Mouse (Mus musculus) neural tube, embryonic 15.5 days (tissue): ENCODE data around the gene Catsper4. TPM values are rescaled to one million over a fixed set of nuclear protein-coding genes. Genes with fewer than 3 reads are reported as not detected.

Source experiments
- ATAC-seq: fragments of 200-750 bp; cut with Nextera tagmentation; 2 replicates; pipeline ENCODE4 v1.8.0; 2017; ENCODE audit warnings: mild to moderate bottlenecking, moderate TSS enrichment, moderate library complexity; ENCODE audit not compliant: low FRiP score
- H3K27ac ChIP-seq: fragments of 300-500 bp; sonication (generic); replicated peaks from 2 replicates; pipeline ENCODE4 v1.5.1; 2015; ENCODE audit warnings: mild to moderate bottlenecking, inconsistent platforms
- H3K27me3 ChIP-seq: fragments of 300-500 bp; sonication (generic); replicated peaks from 2 replicates; pipeline ENCODE4 v1.6.1; 2015; ENCODE audit warnings: inconsistent platforms
- H3K36me3 ChIP-seq: fragments of 300-500 bp; sonication (generic); 2 replicates; pipeline ENCODE4 v1.6.1; 2015; ENCODE audit warnings: inconsistent platforms
- H3K4me1 ChIP-seq: fragments of 300-500 bp; sonication (generic); 2 replicates; pipeline ENCODE4 v1.6.1; 2015; ENCODE audit warnings: inconsistent platforms
- H3K4me2 ChIP-seq: fragments of 300-500 bp; sonication (generic); 2 replicates; pipeline ENCODE4 v1.6.1; 2015; ENCODE audit warnings: inconsistent platforms, mild to moderate bottlenecking, moderate library complexity
- H3K4me3 ChIP-seq: fragments of 300-500 bp; sonication (generic); replicated peaks from 2 replicates; pipeline ENCODE4 v1.5.1; 2015; ENCODE audit warnings: mild to moderate bottlenecking, inconsistent platforms
- H3K9ac ChIP-seq: fragments of 300-500 bp; sonication (generic); replicated peaks from 2 replicates; pipeline ENCODE4 v1.6.1; 2015; ENCODE audit warnings: mild to moderate bottlenecking, inconsistent platforms
- H3K9me3 ChIP-seq: fragments of 300-500 bp; sonication (generic); replicated peaks from 2 replicates; pipeline ENCODE4 v1.6.1; 2016; ENCODE audit warnings: inconsistent platforms
- WGBS: fragments of 180-500 bp; shearing (Covaris S2); methylation state at CpG from one replicate; pipeline ENCODE4 v1.1.7; 2015; ENCODE audit warnings: mixed read lengths; 5-methylcytosine and 5-hydroxymethylcytosine counted together
- polyA plus RNA-seq: library from polyadenylated mRNA; unstranded; fragments of >200 nt; fragmentation: Nextera tagmentation; extraction: Ambion mirVana; gene quantifications from 2 replicates; pipeline ENCODE4 v1.2.1, GENCODE M21; 2015

Catsper4 gene
- polyA plus RNA-seq, 1 experiment from 2014 or later, result not detected

GRCm38 (mm10) chr4:134256407-134257197 is 29.4 kb upstream of the Catsper4 start:
- H3K27ac ChIP-seq, result 0 out of 2 replicates have a peak overlapping the region, but pooled peaks have one; percentile 9
- 7% methylated on average over 19 of the region's 19 CpGs for WGBS
- no peaks in the 10 kb centered on the region for H3K9me3 ChIP-seq
- no peak for ATAC-seq
- H3K4me1 ChIP-seq, result peaks cover 41% of the 10 kb centered on the region
- H3K4me3 ChIP-seq, result no peak overlapping the region
- H3K9ac ChIP-seq, result no peak overlapping the region
- H3K4me2 ChIP-seq, result 0 out of 2 replicates have a peak overlapping the region, but pooled peaks have one; percentile 15
- H3K27me3 ChIP-seq, result peaks cover 43% of the 10 kb centered on the region
- no peaks in the 10 kb centered on the region for H3K36me3 ChIP-seq

GRCm38 (mm10) chr4:134255854-134256253 is 28.7 kb upstream of the Catsper4 start:
- ATAC-seq, result no peak
- Histone ChIP-seq H3K9ac (no peak overlapping the region), H3K36me3 (no peaks in the 10 kb centered on the region), H3K4me3 (no peak overlapping the region), H3K9me3 (no peaks in the 10 kb centered on the region), H3K27me3 (peaks cover 45% of the 10 kb centered on the region), H3K4me2 (no peak overlapping the region), H3K27ac (no peak overlapping the region), H3K4me1 (peaks cover 49% of the 10 kb centered on the region)
- WGBS, result 27% methylated on average over 4 of the region's 4 CpGs

- no peak overlapping the region for H3K4me2 ChIP-seq
- H3K4me3 ChIP-seq, result no peak overlapping the region
- 26% methylated on average over 3 of the region's 3 CpGs for WGBS
- H3K9me3 ChIP-seq, result no peaks in the 10 kb centered on the region
- H3K36me3 ChIP-seq, result no peaks in the 10 kb centered on the region
- ATAC-seq, result no peak
- H3K9ac ChIP-seq, result no peak overlapping the region
- H3K4me1 ChIP-seq, result peaks cover 59% of the 10 kb centered on the region
- peaks cover 49% of the 10 kb centered on the region for H3K27me3 ChIP-seq
- H3K27ac ChIP-seq, result no peak overlapping the region
These were observed 27.7 kb upstream of the Catsper4 start for GRCm38 (mm10) chr4:134254835-134255234.

GRCm38 (mm10) chr4:134253722-134254324 is 26.6 kb upstream of the Catsper4 start, which contains the start of gene Grrp1:
Gene Grrp1, minus strand, starts transcription at chr4:134254106.
- peak within 1 kb of the TSS; percentile 61 for H3K4me3 ChIP-seq
- 1% methylated on average over 13 of the region's 13 CpGs for WGBS
- H3K27ac ChIP-seq, result 0 out of 2 replicates have a peak within 1 kb of the TSS, but pooled peaks have one; percentile 25
- no peak for ATAC-seq
- H3K36me3 ChIP-seq, result no peaks in the 10 kb centered on the region
- peaks cover 53% of the 10 kb centered on the region for H3K27me3 ChIP-seq
- no peaks in the 10 kb centered on the region for H3K9me3 ChIP-seq
- peak within 1 kb of the TSS; percentile 77 for H3K4me2 ChIP-seq
- peaks cover 68% of the 10 kb centered on the region for H3K4me1 ChIP-seq
- H3K9ac ChIP-seq, result peak within 1 kb of the TSS; percentile 26; the same call in 1 of the 2 replicates

- 8% methylated on average over 15 of the region's 15 CpGs for WGBS
- no peak for ATAC-seq
- H3K36me3 ChIP-seq, result no peaks in the 10 kb centered on the region
- H3K4me2 ChIP-seq, result peak overlapping the region; percentile 77
- no peaks in the 10 kb centered on the region for H3K9me3 ChIP-seq
- H3K4me1 ChIP-seq, result peaks cover 68% of the 10 kb centered on the region
- peak overlapping the region; percentile 25; the same call in 1 of the 2 replicates for H3K27ac ChIP-seq
- peak overlapping the region; percentile 70; the same call in 1 of the 2 replicates for H3K9ac ChIP-seq
- H3K27me3 ChIP-seq, result peaks cover 59% of the 10 kb centered on the region
- peak overlapping the region; percentile 61 for H3K4me3 ChIP-seq
These were observed 25.9 kb upstream of the Catsper4 start for GRCm38 (mm10) chr4:134252911-134253721.

- no peaks in the 10 kb centered on the region for H3K9me3 ChIP-seq
- peaks cover 68% of the 10 kb centered on the region for H3K4me1 ChIP-seq
- peak overlapping the region; percentile 89 for H3K27ac ChIP-seq
- WGBS, result 7% methylated on average over 22 of the region's 22 CpGs
- no peaks in the 10 kb centered on the region for H3K36me3 ChIP-seq
- peak overlapping the region; percentile 70 for H3K9ac ChIP-seq
- peak overlapping the region; percentile 61 for H3K4me3 ChIP-seq
- H3K4me2 ChIP-seq, result peak overlapping the region; percentile 77
- ATAC-seq, result peak; percentile 22; the same call in 1 of the 2 replicates
- peaks cover 66% of the 10 kb centered on the region for H3K27me3 ChIP-seq
These were observed 25.1 kb upstream of the Catsper4 start for GRCm38 (mm10) chr4:134252131-134252910.

GRCm38 (mm10) chr4:134251241-134252130 is 24.3 kb upstream of the Catsper4 start:
- H3K4me1 ChIP-seq, result peaks cover 66% of the 10 kb centered on the region
- ATAC-seq, result peak; percentile 71
- peak overlapping the region; percentile 89 for H3K27ac ChIP-seq
- no peaks in the 10 kb centered on the region for H3K36me3 ChIP-seq
- H3K27me3 ChIP-seq, result peaks cover 73% of the 10 kb centered on the region
- H3K4me3 ChIP-seq, result peak overlapping the region; percentile 61
- under 1% methylated on average over 76 of the region's 91 CpGs for whole genome bisulfite sequencing
- peak overlapping the region; percentile 70 for H3K9ac ChIP-seq
- peak overlapping the region; percentile 77 for H3K4me2 ChIP-seq
- no peaks in the 10 kb centered on the region for H3K9me3 ChIP-seq

GRCm38 (mm10) chr4:134250930-134251240 is 23.7 kb upstream of the Catsper4 start:
- Histone ChIP-seq H3K27me3 (peaks cover 69% of the 10 kb centered on the region), H3K9me3 (no peaks in the 10 kb centered on the region), H3K4me1 (peaks cover 66% of the 10 kb centered on the region), H3K4me2 (peak overlapping the region; percentile 77), H3K27ac (peak overlapping the region; percentile 89), H3K4me3 (peak overlapping the region; percentile 61), H3K36me3 (no peaks in the 10 kb centered on the region), H3K9ac (peak overlapping the region; percentile 70)
- 9% methylated on average over 10 of the region's 10 CpGs for WGBS
- ATAC-seq, result no peak

- Histone ChIP-seq H3K27ac (peak overlapping the region; percentile 89), H3K9ac (peak overlapping the region; percentile 70), H3K36me3 (no peaks in the 10 kb centered on the region), H3K27me3 (peaks cover 65% of the 10 kb centered on the region), H3K4me1 (peaks cover 67% of the 10 kb centered on the region), H3K4me3 (peak overlapping the region; percentile 61), H3K9me3 (no peaks in the 10 kb centered on the region), H3K4me2 (peak overlapping the region; percentile 77)
- no peak for ATAC-seq
- WGBS, result 8% methylated on average over 27 of the region's 27 CpGs
These were observed 23.1 kb upstream of the Catsper4 start for GRCm38 (mm10) chr4:134250116-134250929.
